Mouse (Mus musculus) heart, embryonic 13.5 days (tissue): Measurements from ENCODE around the gene 5430402E10Rik. TPM values are rescaled to one million over a fixed set of nuclear protein-coding genes. Genes with fewer than 3 reads are reported as not detected.
"Not testable (repeated sequence)": the region's sequence is repeated elsewhere in the genome, so short reads cannot be mapped to it uniquely, and the experiment has no call there.

Source experiments
- ATAC-seq: fragments of 200-750 bp; cut with Nextera tagmentation; 2 replicates; pipeline ENCODE4 v1.8.0; 2017; ENCODE audit warnings: moderate TSS enrichment; ENCODE audit not compliant: insufficient number of reproducible peaks, low FRiP score, low TSS enrichment; ENCODE audit errors: extremely low read depth
- H3K27ac ChIP-seq: fragments of 300-500 bp; sonication (generic); replicated peaks from 2 replicates; pipeline ENCODE4 v1.5.1; 2015; ENCODE audit warnings: moderate library complexity, mild to moderate bottlenecking, inconsistent platforms
- H3K27me3 ChIP-seq: fragments of 300-500 bp; sonication (generic); replicated peaks from 2 replicates; pipeline ENCODE4 v1.6.1; 2015; ENCODE audit warnings: mild to moderate bottlenecking, inconsistent platforms
- H3K36me3 ChIP-seq: fragments of 300-500 bp; sonication (generic); 2 replicates; pipeline ENCODE4 v1.6.1; 2015; ENCODE audit warnings: mild to moderate bottlenecking, inconsistent platforms
- H3K4me1 ChIP-seq: fragments of 300-500 bp; sonication (generic); 2 replicates; pipeline ENCODE4 v1.6.1; 2015; ENCODE audit warnings: inconsistent platforms
- H3K4me2 ChIP-seq: fragments of 300-500 bp; sonication (generic); 2 replicates; pipeline ENCODE4 v1.6.1; 2015; ENCODE audit warnings: inconsistent platforms, mild to moderate bottlenecking, moderate library complexity
- H3K4me3 ChIP-seq: fragments of 300-500 bp; sonication (generic); 2 replicates; pipeline ENCODE4 v1.5.1; 2015; ENCODE audit warnings: moderate library complexity, mild to moderate bottlenecking, inconsistent platforms
- H3K9ac ChIP-seq: fragments of 300-500 bp; sonication (generic); 2 replicates; pipeline ENCODE4 v1.6.1; 2015; ENCODE audit warnings: inconsistent platforms, mild to moderate bottlenecking, moderate library complexity
- H3K9me3 ChIP-seq: fragments of 300-500 bp; sonication (generic); 2 replicates; pipeline ENCODE4 v1.6.1; 2016; ENCODE audit warnings: inconsistent platforms
- whole genome bisulfite sequencing: fragments of 180-500 bp; shearing (Covaris S2); methylation state at CpG from one replicate; pipeline ENCODE4 v1.1.7; 2015; ENCODE audit warnings: mixed read lengths; 5-methylcytosine and 5-hydroxymethylcytosine counted together
- polyA plus RNA-seq: library from polyadenylated mRNA; unstranded; fragments of >200 nt; fragmentation: Nextera tagmentation; extraction: Ambion mirVana; gene quantifications from 2 replicates; pipeline ENCODE4 v1.2.1, GENCODE M21; 2015

Gene 5430402E10Rik
- not detected in 2 replicates for polyA plus RNA-seq

DNA sequence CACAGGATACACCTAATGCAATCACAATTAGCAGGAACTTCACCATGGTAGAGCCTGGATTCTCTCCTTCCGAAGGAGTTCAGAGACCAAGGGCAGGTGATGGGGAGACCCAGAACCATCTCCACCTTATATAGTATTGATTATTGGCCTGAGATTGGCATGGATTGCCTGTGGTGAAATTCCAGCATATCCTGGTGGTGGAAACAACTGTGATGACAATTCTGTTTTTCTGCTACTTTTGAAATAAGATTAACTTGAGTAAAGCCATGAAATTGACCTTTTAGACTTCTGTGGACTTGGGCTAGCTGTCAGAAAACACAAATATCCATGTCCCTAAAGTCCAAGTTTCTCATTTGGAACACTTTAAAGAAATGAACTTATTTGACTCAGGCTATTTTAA is at the start of gene 5430402E10Rik:
Gene 5430402E10Rik, minus strand, starts transcription at position 101 of the 400 bp plus-strand sequence.
- H3K27ac ChIP-seq, H3K27me3 ChIP-seq, H3K4me1 ChIP-seq, ATAC-seq, H3K4me3 ChIP-seq, H3K36me3 ChIP-seq, H3K9ac ChIP-seq, H3K9me3 ChIP-seq, H3K4me2 ChIP-seq: not testable (repeated sequence)
- 73% methylated on average over 1 of the region's 1 CpGs for WGBS

DNA sequence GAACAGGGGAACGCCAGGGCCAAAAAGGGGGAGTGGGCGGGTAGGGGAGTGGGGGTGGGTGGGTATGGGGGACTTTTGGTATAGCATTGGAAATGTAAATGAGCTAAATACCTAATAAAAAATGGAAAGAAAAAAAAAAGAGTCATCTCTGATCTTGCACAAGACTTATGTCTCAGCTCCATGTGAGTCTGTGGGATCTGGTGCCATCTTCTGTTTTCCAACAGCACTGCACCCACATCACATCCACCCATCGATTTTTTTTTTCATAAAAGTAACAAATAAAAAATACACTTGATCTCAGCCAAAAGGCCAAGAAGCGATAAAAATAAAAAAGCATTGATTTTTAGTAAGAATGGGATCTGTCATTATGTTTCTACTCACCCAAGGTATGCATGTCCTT is 44.8 kb downstream of the 5430402E10Rik start:
- not testable (repeated sequence) for H3K4me3 ChIP-seq, H3K4me1 ChIP-seq, H3K9ac ChIP-seq, H3K9me3 ChIP-seq, ATAC-seq, H3K4me2 ChIP-seq, H3K27me3 ChIP-seq, H3K27ac ChIP-seq, H3K36me3 ChIP-seq
- WGBS, result 44% methylated on average over 2 of the region's 4 CpGs

Other genes starting within 250 kb of the 5430402E10Rik start
- 10.3 and 10.9 TPM in 2 replicates for gene Prkx, start 128.8 kb downstream of the 5430402E10Rik start, polyA plus RNA-seq
- not detected in 2 replicates for gene Pbsn, start 71.4 kb downstream of the 5430402E10Rik start, polyA plus RNA-seq
- not detected in 2 replicates for gene Gm14744, start 60.3 kb downstream of the 5430402E10Rik start, polyA plus RNA-seq
- gene Obp1a, start 166.3 kb upstream of the 5430402E10Rik start, polyA plus RNA-seq, result not detected in 2 replicates
- gene Gm5938, start 200.4 kb upstream of the 5430402E10Rik start, polyA plus RNA-seq, result not detected in 2 replicates